In genomic region chr4:105260385-105260784, GRCm38 (mm10) we compare ENCODE assay signal across 17 mouse cellular contexts.
DNase-seq lines count a peak whose midpoint lies in the region; ATAC-seq and TF ChIP-seq lines count a peak whose summit lies in the region.
"Had no signal": no experiment of that assay in that cellular context is flagged by ENCODE, and none has a peak within 500 bp of the region (broad histone marks: within the 10 kb centered on the region; RNA-seq: fewer than 3 reads in every experiment).

No protein-coding gene starts in this region.

- H3K4me1 ChIP-seq in liver, postnatal 0 days (ENCODE audit: insufficient read depth) = peaks cover 8% of the 10 kb centered on the region
- H3K4me1 ChIP-seq in liver, embryonic 11.5 days (replicated peaks; ENCODE audit: control insufficient read depth, insufficient read depth, low read length) = peaks cover 10% of the 10 kb centered on the region; the same call in 1 of the 2 replicates
- peaks cover 10% of the 10 kb centered on the region for H3K4me1 ChIP-seq in embryonic facial prominence, embryonic 14.5 days (ENCODE audit: control insufficient read depth, insufficient read depth, low read length)
- H3K4me1 ChIP-seq: forebrain, embryonic 15.5 days had no signal

- no peaks in the 10 kb centered on the region for H3K27me3 ChIP-seq in liver, postnatal 0 days (ENCODE audit: insufficient read depth, low read length)
- no peaks in the 10 kb centered on the region for H3K27me3 ChIP-seq in liver, embryonic 11.5 days (replicated peaks; ENCODE audit: control insufficient read depth, insufficient read depth, low read length)
- H3K27me3 ChIP-seq in embryonic facial prominence, embryonic 14.5 days (replicated peaks; ENCODE audit: control insufficient read depth, insufficient read depth, low read length) = no peaks in the 10 kb centered on the region
- H3K27me3 ChIP-seq: forebrain, embryonic 15.5 days; limb, embryonic 13.5 days had no signal

- H3K36me3 ChIP-seq in liver, postnatal 0 days (replicated peaks; ENCODE audit: insufficient read depth, low read length) = no peaks in the 10 kb centered on the region
- no peaks in the 10 kb centered on the region for H3K36me3 ChIP-seq in liver, embryonic 11.5 days (ENCODE audit: control insufficient read depth, insufficient read depth, low read length)
- no peaks in the 10 kb centered on the region for H3K36me3 ChIP-seq in embryonic facial prominence, embryonic 14.5 days (ENCODE audit: control insufficient read depth, insufficient read depth, low read length)
- H3K36me3 ChIP-seq: forebrain, embryonic 15.5 days; limb, embryonic 13.5 days had no signal

- TF ChIP-seq EP300 in liver, postnatal 0 days (IDR thresholded peaks at IDR 0.05; ENCODE audit: low read depth) = no peak

- 0 out of 2 replicates have a peak overlapping the region, but pooled peaks have one; percentile 6 for H3K27ac ChIP-seq in liver, postnatal 0 days (ENCODE audit: low read depth)
- H3K27ac ChIP-seq in liver, embryonic 11.5 days (ENCODE audit: low read depth, low read length) = no peak overlapping the region
- H3K27ac ChIP-seq in embryonic facial prominence, embryonic 14.5 days (replicated peaks; ENCODE audit: low read depth, low read length) = no peak overlapping the region
- H3K27ac ChIP-seq: forebrain, embryonic 15.5 days; left cerebral cortex, adult 2 months; limb, embryonic 13.5 days had no signal

- 63% methylated on average over 2 of the region's 2 CpGs for WGBS in liver, postnatal 0 days (ENCODE audit: insufficient replicate concordance)
- 21% methylated on average over 2 of the region's 2 CpGs for WGBS in liver, embryonic 11.5 days
- WGBS in embryonic facial prominence, embryonic 14.5 days = 39% methylated on average over 2 of the region's 2 CpGs

- no peak overlapping the region for H3K9ac ChIP-seq in liver, postnatal 0 days (replicated peaks)
- no peak overlapping the region for H3K9ac ChIP-seq in liver, embryonic 11.5 days (ENCODE audit: low read depth, low read length)
- no peak overlapping the region for H3K9ac ChIP-seq in embryonic facial prominence, embryonic 14.5 days (ENCODE audit: low read depth, low read length)
- H3K9ac ChIP-seq: forebrain, embryonic 15.5 days; limb, embryonic 13.5 days had no signal

- no peak for TF ChIP-seq CTCF in liver, postnatal 0 days (IDR thresholded peaks at IDR 0.05; ENCODE audit: low read depth)

- H3K4me2 ChIP-seq in liver, postnatal 0 days (ENCODE audit: low read depth, low read length) = no peak overlapping the region
- no peak overlapping the region for H3K4me2 ChIP-seq in liver, embryonic 11.5 days
- no peak overlapping the region for H3K4me2 ChIP-seq in embryonic facial prominence, embryonic 14.5 days (ENCODE audit: low read depth, low read length)
- H3K4me2 ChIP-seq: forebrain, embryonic 15.5 days; limb, embryonic 13.5 days had no signal

- no peaks in the 10 kb centered on the region for H3K9me3 ChIP-seq in liver, postnatal 0 days (ENCODE audit: low read length)
- H3K9me3 ChIP-seq in liver, embryonic 11.5 days (ENCODE audit: control insufficient read depth, low read length) = no peaks in the 10 kb centered on the region
- H3K9me3 ChIP-seq in embryonic facial prominence, embryonic 14.5 days (ENCODE audit: control insufficient read depth, low read length) = no peaks in the 10 kb centered on the region
- H3K9me3 ChIP-seq: forebrain, embryonic 15.5 days; limb, embryonic 13.5 days had no signal

- no peak overlapping the region for H3K4me3 ChIP-seq in liver, postnatal 0 days (ENCODE audit: low read depth, low read length)
- H3K4me3 ChIP-seq in liver, embryonic 11.5 days (ENCODE audit: low read depth, low read length) = no peak overlapping the region
- H3K4me3 ChIP-seq in embryonic facial prominence, embryonic 14.5 days (ENCODE audit: low read depth, low read length) = no peak overlapping the region
- H3K4me3 ChIP-seq: forebrain, embryonic 15.5 days; left cerebral cortex, adult 2 months; limb, embryonic 13.5 days had no signal

- DNase-seq in liver, postnatal 0 days = no peak
- DNase-seq in liver, embryonic 11.5 days (ENCODE audit: low spot score) = no peak
- peak; percentile 72 for DNase-seq in embryo, embryonic 11 days
- DNase-seq in embryonic facial prominence, embryonic 14.5 days (ENCODE audit: low spot score) = peak; percentile 54
- DNase-seq in mesoderm, embryonic 11.5 days (ENCODE audit: low read depth, low spot score) = peak; percentile 71
- no peak for DNase-seq in layer of hippocampus, postnatal 36 days
- DNase-seq in kidney, adult 11 months = no peak
- DNase-seq: B cell, adult 2 months; cerebellum, adult 9-10 months; lung, adult 18-20 months; lung, postnatal 14 days; thymus, postnatal 14 days had no signal

- no peak for ATAC-seq in liver, postnatal 0 days
- no peak for ATAC-seq in liver, embryonic 11.5 days (replicated peaks; ENCODE audit: low FRiP score)
- no peak for ATAC-seq in embryonic facial prominence, embryonic 14.5 days (ENCODE audit: low read depth)
- no peak for ATAC-seq in CD4-positive, CD25-positive, alpha-beta regulatory T cell, adult 4 months
- ATAC-seq: forebrain, embryonic 15.5 days; midbrain, embryonic 16.5 days had no signal

Comparison
In these comparisons a context has a peak if more than half of its experiments do, and no peak if none do; other contexts are left out.
1. DNase-seq: peak in embryo, embryonic 11 days (single experiment), embryonic facial prominence, embryonic 14.5 days (single experiment) and mesoderm, embryonic 11.5 days (single experiment); none in liver, postnatal 0 days (single experiment), liver, embryonic 11.5 days (single experiment), layer of hippocampus, postnatal 36 days (0 of 2) and kidney, adult 11 months (single experiment).